Mouse (Mus musculus) midbrain, embryonic 12.5 days (tissue): ENCODE measurements at regions not wholly inside any gene's neighbourhood (a gene's known extent, or its start where the extent isn't known, plus 50 kb on each side); places are given as distances from the start of the nearest gene placed in this dataset.
A peak's percentile ranks its signal among the peaks of the same experiment; 100 is the strongest.

Source experiments
- ATAC-seq: fragments of 200-750 bp; cut with Nextera tagmentation; 2 replicates; pipeline ENCODE4 v1.8.0; 2017; ENCODE audit warnings: low read depth, moderate TSS enrichment, moderate library complexity; ENCODE audit not compliant: low FRiP score
- H3K27ac ChIP-seq: fragments of 300-500 bp; sonication (generic); replicated peaks from 2 replicates; pipeline ENCODE4 v1.5.1; 2016; ENCODE audit warnings: mild to moderate bottlenecking
- H3K27me3 ChIP-seq: fragments of 300-500 bp; sonication (generic); 2 replicates; pipeline ENCODE4 v1.6.1; 2016; ENCODE audit warnings: mild to moderate bottlenecking
- H3K36me3 ChIP-seq: fragments of 300-500 bp; sonication (generic); 2 replicates; pipeline ENCODE4 v1.6.1; 2016
- H3K4me1 ChIP-seq: fragments of 300-500 bp; sonication (generic); 2 replicates; pipeline ENCODE4 v1.6.1; 2016
- H3K4me2 ChIP-seq: fragments of 300-500 bp; sonication (generic); replicated peaks from 2 replicates; pipeline ENCODE4 v1.6.1; 2016; ENCODE audit warnings: mild to moderate bottlenecking, moderate library complexity
- H3K4me3 ChIP-seq: fragments of 300-500 bp; sonication (generic); 2 replicates; pipeline ENCODE4 v1.5.1; 2016; ENCODE audit warnings: mild to moderate bottlenecking
- H3K9ac ChIP-seq: fragments of 300-500 bp; sonication (generic); replicated peaks from 2 replicates; pipeline ENCODE4 v1.6.1; 2016; ENCODE audit warnings: mild to moderate bottlenecking, moderate library complexity
- H3K9me3 ChIP-seq: fragments of 300-500 bp; sonication (generic); 2 replicates; pipeline ENCODE4 v1.6.1; 2016; ENCODE audit warnings: mild to moderate bottlenecking
- WGBS: fragments of 180-500 bp; shearing (Covaris S2); methylation state at CpG from one replicate; pipeline ENCODE4 v1.1.7; 2016; 5-methylcytosine and 5-hydroxymethylcytosine counted together

- peak overlapping the region; percentile 79 for H3K4me2 ChIP-seq
- H3K9ac ChIP-seq = peak overlapping the region; percentile 44; the same call in 1 of the 2 replicates
- 1% methylated on average over 46 of the region's 46 CpGs for WGBS
- peak overlapping the region; percentile 49 for H3K4me3 ChIP-seq
- H3K27ac ChIP-seq = no peak overlapping the region
- H3K36me3 ChIP-seq = no peaks in the 10 kb centered on the region
- peak; percentile 62 for ATAC-seq
- H3K4me1 ChIP-seq = peaks cover 31% of the 10 kb centered on the region
- H3K27me3 ChIP-seq = peaks cover 70% of the 10 kb centered on the region
- H3K9me3 ChIP-seq = no peaks in the 10 kb centered on the region
These were observed 64.6 kb downstream of the Smug1 start for GRCm38 (mm10) chr15:103102068-103102840.

GRCm38 (mm10) chr15:103100121-103100520 lies 66.8 kb downstream of the Smug1 start:
- 52% methylated on average over 4 of the region's 4 CpGs for WGBS
- Histone ChIP-seq H3K4me3 (no peak overlapping the region), H3K4me2 (no peak overlapping the region), H3K36me3 (no peaks in the 10 kb centered on the region), H3K4me1 (peaks cover 14% of the 10 kb centered on the region), H3K9ac (no peak overlapping the region), H3K9me3 (no peaks in the 10 kb centered on the region), H3K27ac (no peak overlapping the region), H3K27me3 (peaks cover 89% of the 10 kb centered on the region)
- no peak for ATAC-seq

- ATAC-seq = no peak
- WGBS = 76% methylated on average over 7 of the region's 7 CpGs
- Histone ChIP-seq H3K27me3 (peaks cover 91% of the 10 kb centered on the region), H3K27ac (no peak overlapping the region), H3K9me3 (no peaks in the 10 kb centered on the region), H3K4me3 (no peak overlapping the region), H3K36me3 (no peaks in the 10 kb centered on the region), H3K4me2 (no peak overlapping the region), H3K9ac (no peak overlapping the region), H3K4me1 (no peaks in the 10 kb centered on the region)
These were observed 72.4 kb downstream of the Smug1 start for GRCm38 (mm10) chr15:103094457-103094856.

GRCm38 (mm10) chr15:103093655-103094054 lies 73.2 kb downstream of the Smug1 start:
- Histone ChIP-seq H3K9me3 (no peaks in the 10 kb centered on the region), H3K9ac (no peak overlapping the region), H3K36me3 (no peaks in the 10 kb centered on the region), H3K4me1 (no peaks in the 10 kb centered on the region), H3K4me3 (no peak overlapping the region), H3K27ac (no peak overlapping the region), H3K4me2 (no peak overlapping the region), H3K27me3 (peaks cover 91% of the 10 kb centered on the region)
- WGBS = 73% methylated on average over 12 of the region's 12 CpGs
- ATAC-seq = no peak

GRCm38 (mm10) chr15:103092496-103092895 lies 73.8 kb downstream of the Hoxc4 start:
- Histone ChIP-seq H3K9ac (no peak overlapping the region), H3K4me2 (no peak overlapping the region), H3K36me3 (no peaks in the 10 kb centered on the region), H3K4me3 (no peak overlapping the region), H3K27ac (no peak overlapping the region), H3K27me3 (peaks cover 93% of the 10 kb centered on the region), H3K4me1 (no peaks in the 10 kb centered on the region), H3K9me3 (no peaks in the 10 kb centered on the region)
- ATAC-seq = no peak

GRCm38 (mm10) chr15:103090280-103091164 lies 71.8 kb downstream of the Hoxc4 start:
- 67% methylated on average over 6 of the region's 6 CpGs for whole genome bisulfite sequencing
- Histone ChIP-seq H3K4me2 (no peak overlapping the region), H3K9me3 (no peaks in the 10 kb centered on the region), H3K4me3 (no peak overlapping the region), H3K27ac (no peak overlapping the region), H3K27me3 (peaks cover 94% of the 10 kb centered on the region), H3K9ac (no peak overlapping the region), H3K36me3 (no peaks in the 10 kb centered on the region), H3K4me1 (peaks cover 18% of the 10 kb centered on the region)
- no peak for ATAC-seq

GRCm38 (mm10) chr15:103089852-103090251 lies 71.1 kb downstream of the Hoxc4 start:
- Histone ChIP-seq H3K4me2 (no peak overlapping the region), H3K27ac (no peak overlapping the region), H3K9ac (no peak overlapping the region), H3K27me3 (peaks cover 95% of the 10 kb centered on the region), H3K36me3 (no peaks in the 10 kb centered on the region), H3K9me3 (no peaks in the 10 kb centered on the region), H3K4me1 (peaks cover 18% of the 10 kb centered on the region), H3K4me3 (no peak overlapping the region)
- 41% methylated on average over 1 of the region's 1 CpGs for WGBS
- no peak for ATAC-seq

GRCm38 (mm10) chr15:103089440-103089839 lies 70.7 kb downstream of the Hoxc4 start:
- Histone ChIP-seq H3K4me2 (no peak overlapping the region), H3K9me3 (no peaks in the 10 kb centered on the region), H3K36me3 (no peaks in the 10 kb centered on the region), H3K27ac (no peak overlapping the region), H3K4me1 (peaks cover 18% of the 10 kb centered on the region), H3K9ac (no peak overlapping the region), H3K27me3 (peaks cover 95% of the 10 kb centered on the region), H3K4me3 (no peak overlapping the region)
- no peak for ATAC-seq
- WGBS = 79% methylated on average over 1 of the region's 1 CpGs

GRCm38 (mm10) chr15:103087204-103087603 lies 68.5 kb downstream of the Hoxc4 start:
- 31% methylated on average over 4 of the region's 4 CpGs for WGBS
- H3K4me1 ChIP-seq = peaks cover 18% of the 10 kb centered on the region
- H3K9me3 ChIP-seq = no peaks in the 10 kb centered on the region
- no peak overlapping the region for H3K9ac ChIP-seq
- H3K4me3 ChIP-seq = no peak overlapping the region
- no peak for ATAC-seq
- no peaks in the 10 kb centered on the region for H3K36me3 ChIP-seq
- no peak overlapping the region for H3K4me2 ChIP-seq
- H3K27ac ChIP-seq = no peak overlapping the region
- H3K27me3 ChIP-seq = peaks cover 98% of the 10 kb centered on the region

- 12% methylated on average over 15 of the region's 15 CpGs for WGBS
- Histone ChIP-seq H3K27me3 (peaks cover 100% of the 10 kb centered on the region), H3K4me1 (peaks cover 18% of the 10 kb centered on the region), H3K27ac (no peak overlapping the region), H3K4me2 (peak overlapping the region; percentile 50), H3K4me3 (peak overlapping the region; percentile 30), H3K36me3 (no peaks in the 10 kb centered on the region), H3K9me3 (no peaks in the 10 kb centered on the region), H3K9ac (no peak overlapping the region)
- no peak for ATAC-seq
These were observed 67.9 kb downstream of the Hoxc4 start for GRCm38 (mm10) chr15:103086672-103087069.
